Mouse (Mus musculus) right cerebral cortex, postnatal 36 days (tissue): ENCODE measurements around the gene 1600014C23Rik.

Experiments used
- DNase-seq, 2 experiments: peaks; one replicate each; pipeline ENCODE4 v3.0.0; 2022; ENCODE audit warnings: low spot score in 2 of 2, mixed read lengths in 1 of 2

1600014C23Rik gene

DNA sequence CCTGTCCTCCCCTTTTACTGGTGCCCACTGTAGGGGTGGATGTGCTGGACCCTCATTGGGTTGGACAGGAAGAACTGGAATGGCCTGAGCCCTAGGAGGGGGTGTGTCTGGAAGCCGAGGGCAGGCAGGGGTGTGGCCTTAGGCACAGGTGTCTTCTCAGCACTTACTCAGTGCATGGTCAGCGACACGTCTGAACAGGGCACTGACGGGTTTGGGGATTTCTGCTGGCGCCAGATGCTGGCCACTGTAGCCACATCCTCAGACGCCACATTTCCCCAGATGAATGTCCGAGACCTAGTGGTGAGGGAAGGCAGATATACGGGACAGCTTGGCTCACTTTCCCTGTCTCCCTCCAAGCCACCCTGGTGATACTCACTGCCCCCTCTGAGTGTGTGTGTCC is 18.4 kb upstream of the 1600014C23Rik start:
- no peak for DNase-seq

DNA sequence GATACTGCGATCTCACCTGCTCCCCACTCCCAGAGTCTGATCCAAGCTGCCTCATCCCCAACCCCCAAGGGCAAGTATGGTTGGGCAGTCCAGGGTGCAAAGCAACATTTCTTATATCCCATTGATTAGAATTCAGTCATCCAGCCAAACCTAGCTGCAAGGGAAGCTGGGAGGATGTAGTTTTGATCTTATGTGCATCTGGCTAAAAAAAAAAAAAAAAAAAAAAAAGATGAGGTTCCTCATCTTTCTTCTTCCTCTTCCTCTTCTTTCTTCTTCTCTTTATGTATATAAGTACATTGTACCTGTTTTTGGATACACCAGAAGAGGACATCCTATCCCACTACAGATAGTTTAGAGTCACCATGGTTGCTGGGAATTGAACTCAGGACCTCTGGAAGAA is 17.7 kb upstream of the 1600014C23Rik start:
- no peak for DNase-seq

DNA sequence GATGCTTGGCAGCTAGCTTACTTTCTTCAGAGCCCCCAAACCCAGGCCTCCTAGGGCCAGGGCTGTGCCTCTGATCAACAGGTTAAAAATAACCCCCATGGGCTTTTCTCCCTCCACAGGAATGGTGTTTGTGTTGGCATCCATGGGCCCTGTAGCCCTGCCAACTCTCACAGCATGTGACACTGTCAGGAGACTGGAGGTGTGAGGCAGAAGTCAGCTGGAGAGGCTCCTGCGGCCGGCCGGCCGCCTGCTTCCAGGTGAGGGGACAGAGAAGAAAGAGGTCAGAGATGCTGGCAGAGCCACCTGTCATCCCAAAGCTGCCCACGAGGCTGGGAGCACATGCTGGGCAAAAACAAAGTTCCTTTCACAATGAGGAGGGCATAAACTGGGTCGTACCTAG is 15.5 kb upstream of the 1600014C23Rik start:
- DNase-seq = no peak

DNA sequence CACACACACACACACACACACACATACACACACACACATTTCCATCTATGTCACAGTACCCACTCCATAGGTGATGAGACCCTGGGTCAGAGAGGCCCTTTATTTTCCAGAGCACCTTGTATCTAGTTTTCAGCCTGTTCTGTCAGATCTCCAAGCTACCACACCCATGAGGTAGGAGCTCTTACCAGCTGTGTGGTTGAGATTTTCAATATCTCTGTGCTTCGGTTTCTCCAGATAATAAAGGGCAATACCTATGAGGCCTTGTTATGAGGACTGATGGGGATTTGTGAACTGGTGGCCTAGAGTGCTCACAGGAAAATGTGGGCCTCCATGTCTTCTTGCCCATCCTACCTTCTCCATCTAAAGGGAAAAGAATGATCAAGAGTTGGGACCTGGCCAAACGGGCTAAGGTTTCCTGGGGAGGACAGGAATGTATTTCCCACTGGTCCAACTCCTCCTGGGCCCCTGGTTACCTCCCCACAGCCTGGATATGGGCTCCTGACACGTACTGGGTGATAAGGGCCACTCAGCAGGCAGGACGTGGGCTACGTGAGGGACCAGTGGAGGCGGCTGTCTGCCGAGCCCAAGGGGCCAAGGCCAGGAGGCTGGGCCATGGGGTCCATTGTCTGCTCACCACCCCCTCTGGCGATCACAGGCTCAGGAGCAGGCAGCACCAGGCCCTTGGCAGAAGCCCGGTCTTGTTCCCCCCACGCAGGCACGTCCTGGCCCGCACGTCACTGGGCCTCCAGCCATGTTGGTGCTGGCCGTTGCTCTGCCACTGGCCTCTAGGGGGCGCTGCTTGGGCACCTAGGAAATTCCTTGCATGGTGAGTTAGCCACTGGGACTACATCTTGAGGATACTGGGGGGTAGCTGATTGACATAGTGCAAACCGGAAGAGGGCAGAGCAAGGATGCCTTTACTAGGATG is 14.5 kb upstream of the 1600014C23Rik start:
- no peak for DNase-seq

DNA sequence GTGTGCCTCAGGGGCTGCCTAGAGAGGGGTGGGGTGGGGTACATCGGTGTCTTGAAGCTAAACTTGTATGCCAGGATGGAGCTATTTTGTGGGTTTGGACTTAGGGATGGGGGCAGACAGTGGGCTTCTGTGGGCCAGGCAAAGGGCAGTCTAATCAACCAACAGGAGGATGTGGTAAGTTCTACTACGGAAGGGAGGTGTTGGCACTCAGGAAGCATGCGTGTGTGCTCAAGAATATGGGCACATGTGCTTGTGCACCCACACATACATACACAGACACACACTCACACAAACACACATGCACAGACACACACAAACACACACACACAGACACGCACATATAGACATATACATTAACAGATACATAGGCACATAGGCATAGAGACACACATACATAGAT is 13.6 kb upstream of the 1600014C23Rik start:
- DNase-seq = no peak

DNA sequence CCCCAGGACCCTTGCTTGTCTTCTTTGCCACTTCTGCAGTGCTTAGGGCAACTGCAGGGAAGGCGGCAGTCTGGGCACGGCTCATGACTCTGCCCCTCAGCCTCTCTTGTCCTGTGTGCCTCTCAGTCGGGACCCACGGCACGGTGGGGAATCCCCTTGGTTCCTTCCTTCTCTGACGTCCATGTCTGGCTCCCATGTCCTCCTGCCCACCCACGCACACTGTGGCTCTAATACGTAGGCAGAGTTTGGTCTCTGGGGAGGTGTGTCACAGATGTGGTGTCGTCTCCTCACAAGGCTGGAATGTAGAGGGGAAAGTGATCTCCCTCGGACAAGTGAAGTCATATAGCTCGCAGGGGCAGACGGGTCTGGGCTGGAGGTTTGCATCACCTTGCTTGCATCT is 13.1 kb upstream of the 1600014C23Rik start:
- no peak for DNase-seq

DNA sequence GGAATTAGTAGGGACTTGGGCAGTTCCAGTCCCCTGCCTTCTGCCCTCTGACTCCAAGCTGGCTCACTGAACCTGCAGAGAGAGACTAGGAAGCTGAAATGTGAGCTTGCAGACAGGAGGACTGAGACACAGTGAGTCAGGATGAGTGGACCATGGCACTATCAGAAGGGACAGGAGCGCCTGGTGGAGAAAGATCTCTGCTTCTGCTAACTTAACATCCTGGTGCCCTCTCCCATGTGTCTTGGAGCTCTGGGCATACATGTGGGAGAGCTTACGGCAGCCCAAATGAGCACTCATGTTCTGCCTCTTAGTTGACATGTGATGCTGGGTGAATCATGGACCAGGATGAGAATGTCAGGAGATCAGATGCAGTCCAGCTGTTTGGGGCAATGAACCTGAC is 12.0 kb upstream of the 1600014C23Rik start:
- no peak for DNase-seq

DNA sequence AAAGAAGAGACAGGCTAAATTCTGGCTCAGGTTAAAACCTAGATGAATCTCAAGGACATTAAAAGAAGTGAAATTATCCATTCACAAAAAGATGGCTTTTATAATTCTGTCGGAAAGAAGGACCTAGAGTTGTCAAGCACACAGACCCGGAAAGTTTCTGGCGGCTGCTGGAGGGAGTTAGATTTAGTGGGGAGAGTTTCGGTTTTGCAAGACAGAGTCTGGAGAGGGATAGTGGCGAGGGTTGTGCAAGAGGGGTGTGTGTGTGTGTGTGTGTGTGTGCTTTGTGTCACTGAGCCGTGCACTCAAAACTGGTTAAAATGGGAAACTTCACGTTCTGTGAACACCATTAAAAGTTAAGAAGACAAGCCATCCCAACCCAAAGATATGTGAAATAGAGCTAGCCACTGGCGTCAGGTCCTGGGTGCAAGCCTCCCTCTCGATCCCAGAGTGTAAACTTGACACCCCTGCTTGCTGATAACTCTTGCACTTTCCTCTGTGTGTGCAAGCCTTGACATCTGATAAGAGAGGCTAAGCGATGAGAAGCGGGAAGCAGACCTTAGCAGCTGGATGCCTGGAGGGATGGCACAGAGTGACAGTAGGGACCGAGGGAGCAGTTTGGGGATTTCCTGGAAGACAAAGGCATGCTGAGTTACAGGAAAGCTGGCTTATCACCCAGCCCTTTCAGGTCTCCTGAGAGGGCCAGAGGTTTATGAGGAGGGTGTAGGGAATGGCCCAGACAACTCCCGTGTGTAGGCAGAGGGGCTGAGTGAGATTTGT is 8.9 kb upstream of the 1600014C23Rik start:
- DNase-seq = no peak

DNA sequence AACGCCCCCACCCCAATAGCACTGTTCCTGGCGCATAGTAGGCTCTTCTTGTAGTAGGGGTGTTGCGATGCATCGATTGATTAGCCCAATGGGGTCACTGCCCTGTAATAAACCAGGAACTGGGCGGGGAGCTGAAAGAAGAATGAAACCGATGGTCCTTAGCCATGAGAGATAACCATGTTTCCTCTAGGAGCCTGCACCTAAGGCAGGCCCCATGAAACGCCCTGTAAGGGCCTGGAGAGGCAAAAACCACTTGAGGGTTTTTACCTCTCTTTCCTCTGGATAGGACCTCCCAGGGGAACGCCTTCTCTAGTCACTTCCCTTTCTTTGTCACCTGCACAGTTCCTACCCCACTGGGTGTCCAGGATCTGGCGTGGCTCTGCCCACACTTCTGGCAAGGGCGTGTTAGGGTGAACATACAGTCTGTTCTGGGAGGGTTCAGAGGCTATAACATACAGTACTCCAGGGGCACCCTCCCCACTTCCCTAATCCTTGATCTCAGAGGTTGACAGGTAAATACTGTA is 3.5 kb upstream of the 1600014C23Rik start:
- no peak for DNase-seq

DNA sequence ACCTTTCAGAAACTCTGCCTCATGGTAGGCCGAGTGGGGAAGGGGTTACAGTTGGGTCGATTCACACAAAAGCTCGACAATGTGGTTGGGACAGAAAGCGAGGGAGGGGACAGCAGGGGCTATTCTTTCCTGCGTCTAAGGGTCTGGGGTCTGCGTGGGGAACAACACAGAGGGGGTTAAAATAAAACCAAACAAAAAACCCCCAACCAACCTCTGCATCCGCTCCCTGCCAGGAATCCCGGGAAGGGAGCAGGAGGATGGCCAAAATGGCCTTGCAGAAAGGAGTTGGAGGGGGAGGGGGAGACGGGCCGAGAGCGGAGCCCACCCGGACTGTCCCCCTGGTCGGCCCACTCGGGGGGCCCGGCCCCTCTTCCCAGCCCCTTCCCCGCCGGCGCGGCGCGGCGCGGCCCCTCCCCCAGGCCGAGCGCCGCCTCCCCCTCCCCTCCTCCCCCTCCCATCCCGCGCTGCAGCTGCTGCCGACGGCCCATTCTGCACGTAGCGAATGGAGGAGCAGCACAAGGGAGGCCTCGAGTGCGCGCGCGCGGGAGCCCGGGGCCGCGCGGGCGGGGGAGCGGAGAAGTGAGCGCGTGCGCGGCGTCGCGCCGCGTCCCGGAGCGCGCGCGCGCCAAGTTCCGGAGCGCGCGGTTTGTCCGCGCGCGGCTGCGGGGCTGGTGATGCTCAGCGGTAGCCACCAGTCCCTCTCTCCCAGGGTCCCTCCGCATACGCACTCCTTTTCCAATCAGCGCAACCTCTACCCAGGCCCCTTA is 2.9 kb upstream of the 1600014C23Rik start:
- DNase-seq = peak; percentile 84 to 85

DNA sequence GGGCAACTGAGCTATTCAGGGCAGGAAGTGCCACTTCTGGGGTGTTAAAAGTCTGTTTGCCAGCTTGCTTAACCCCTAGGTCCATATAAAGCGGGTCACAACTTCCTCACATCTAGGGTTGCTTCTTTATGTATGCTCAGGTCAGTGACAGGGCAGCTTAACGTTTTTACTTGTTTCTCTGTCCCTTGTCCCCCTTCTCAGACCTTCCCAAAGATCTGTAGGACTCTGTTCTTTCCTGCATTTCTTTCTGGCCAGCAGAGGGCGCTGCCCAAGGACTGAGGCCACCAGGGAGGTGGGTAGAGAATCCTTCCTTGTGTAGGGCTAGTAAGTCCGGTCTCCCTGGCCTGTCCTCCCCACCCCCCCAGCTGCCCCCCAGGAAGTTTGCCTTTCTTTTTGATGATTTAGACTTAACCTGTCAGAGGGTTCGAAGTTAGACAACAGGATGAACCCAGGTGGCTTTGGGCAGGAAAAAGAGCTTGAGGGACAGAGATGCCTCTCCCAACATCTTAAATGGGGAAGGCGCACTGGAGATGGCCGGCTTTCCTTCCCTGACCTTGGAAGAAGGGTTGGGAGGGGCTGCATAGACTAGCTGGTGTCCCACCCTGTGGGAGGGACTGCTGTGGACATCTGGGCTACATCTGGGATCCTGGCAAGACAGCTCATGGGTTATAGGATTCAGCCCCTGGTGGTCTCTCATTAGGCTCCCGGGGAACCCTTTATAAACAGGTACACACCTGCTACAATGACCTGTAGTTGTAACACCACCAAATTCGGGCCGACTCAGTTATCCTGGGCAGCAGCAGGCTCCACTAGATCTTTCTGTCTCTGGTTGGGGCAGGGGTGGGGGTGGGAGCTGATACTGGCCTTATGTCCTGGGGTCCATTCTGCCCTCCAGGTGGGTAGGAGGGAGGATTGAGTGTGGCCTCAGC is 2.0 kb upstream of the 1600014C23Rik start:
- peak; percentile 70 to 75 for DNase-seq

DNA sequence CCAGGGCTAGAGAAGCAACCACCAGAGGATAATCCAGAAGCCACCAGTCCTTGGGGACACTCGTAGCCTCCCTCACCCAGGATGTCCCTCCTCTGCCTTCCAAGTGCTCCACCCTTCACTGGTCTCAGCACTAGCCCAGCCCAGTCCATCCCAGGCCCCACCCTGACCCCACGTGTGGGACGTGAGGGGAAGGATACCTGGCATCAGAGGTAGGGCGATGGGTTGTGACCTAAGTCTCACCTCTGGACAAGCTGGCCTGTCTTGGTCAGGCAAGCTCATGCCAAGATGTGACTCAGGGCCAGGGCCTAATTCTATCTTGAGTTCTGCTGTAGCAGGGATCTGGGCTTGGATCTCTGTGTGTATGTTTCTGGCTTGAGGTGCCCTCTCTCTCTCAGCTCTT is 1.2 kb upstream of the 1600014C23Rik start:
- no peak for DNase-seq

DNA sequence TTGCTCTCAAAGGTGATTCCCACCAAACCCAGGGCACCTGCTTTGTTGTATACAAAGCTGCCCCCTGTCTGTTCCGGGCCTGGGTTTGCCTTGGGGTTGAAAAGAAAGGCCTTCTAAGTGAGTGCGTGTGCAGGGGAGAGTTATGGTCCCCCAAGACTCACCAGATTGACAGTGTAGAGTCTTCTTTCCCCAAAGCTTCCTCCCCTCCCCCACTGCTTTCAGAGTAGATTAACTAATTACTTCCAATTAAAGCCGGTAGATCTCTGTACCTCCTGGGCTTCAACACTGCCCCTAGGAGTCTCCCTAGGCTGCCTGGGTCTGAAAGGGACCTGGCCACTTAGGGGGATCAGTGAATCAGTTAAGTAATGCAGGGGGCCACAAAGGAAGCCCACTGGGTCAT is 689 bp upstream of the 1600014C23Rik start:
- no peak for DNase-seq

DNA sequence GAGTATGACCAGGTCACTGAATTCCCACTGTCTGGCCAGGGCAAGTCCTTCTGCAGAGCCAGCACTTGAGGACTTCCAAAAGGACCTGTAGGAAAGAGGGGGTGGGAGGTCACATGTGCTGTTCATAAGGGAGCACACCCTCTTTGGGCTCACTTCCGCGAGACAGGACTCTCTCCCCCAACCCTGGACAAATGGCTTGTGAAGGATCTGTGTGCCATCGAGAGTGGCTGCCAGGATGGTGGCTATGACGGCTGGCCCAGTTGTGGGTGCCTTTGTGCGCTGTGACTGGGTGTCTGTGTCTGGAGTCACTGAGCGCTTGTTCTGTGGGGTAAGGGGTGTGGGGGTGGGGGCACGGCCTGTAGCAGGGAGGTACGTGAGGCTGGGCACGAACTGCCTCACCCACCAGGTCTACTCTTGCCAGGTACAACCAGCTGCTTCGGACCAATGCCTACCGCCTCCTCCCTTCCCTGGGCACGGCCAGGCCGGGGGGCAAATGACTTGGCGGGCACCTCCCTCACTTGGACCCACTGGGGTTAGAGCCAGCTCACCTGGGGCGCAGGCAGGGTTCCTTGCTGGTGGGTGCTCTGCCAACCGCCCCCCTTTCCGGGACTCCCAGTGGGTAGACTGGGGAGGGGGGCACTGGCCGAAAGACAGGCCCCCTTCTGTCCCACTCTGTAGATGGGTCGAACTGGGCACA is 458 bp downstream of the 1600014C23Rik start:
- peak in 1 of 2 experiments; percentile 30 for DNase-seq

DNA sequence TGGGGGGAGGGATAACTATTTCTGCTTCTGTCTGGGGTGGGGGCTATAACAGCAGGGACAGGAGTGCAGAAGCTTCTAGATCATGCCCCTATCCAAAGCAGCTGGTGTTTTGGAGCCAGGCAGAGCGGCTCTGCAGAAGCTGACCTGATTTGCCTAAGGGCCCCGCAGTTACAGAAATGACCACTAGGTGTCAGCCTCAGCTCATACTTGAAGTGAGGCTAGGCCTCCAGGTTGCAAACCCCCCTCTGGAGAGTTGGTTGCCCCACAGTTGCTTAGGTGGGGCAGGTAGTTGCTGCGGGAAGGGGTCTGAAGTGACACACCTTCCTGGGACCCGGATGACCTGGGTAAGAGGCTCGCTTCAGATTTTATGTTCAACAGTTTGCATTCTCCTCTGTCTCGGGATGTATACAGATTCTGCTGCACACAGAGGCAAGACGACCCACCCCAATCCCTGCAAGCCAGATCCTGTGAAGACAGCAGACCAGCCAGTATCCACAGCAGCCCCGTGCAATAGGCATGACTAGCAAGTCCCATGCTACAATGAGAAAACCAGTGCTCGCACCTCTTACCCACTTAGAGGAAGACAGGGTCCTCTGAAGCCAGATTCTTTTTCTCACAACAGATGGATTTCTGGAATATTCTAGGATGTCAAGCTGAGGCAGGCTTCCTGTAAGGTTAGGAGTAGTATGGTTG is 2.3 kb downstream of the 1600014C23Rik start:
- DNase-seq = peak; percentile 73 to 79

DNA sequence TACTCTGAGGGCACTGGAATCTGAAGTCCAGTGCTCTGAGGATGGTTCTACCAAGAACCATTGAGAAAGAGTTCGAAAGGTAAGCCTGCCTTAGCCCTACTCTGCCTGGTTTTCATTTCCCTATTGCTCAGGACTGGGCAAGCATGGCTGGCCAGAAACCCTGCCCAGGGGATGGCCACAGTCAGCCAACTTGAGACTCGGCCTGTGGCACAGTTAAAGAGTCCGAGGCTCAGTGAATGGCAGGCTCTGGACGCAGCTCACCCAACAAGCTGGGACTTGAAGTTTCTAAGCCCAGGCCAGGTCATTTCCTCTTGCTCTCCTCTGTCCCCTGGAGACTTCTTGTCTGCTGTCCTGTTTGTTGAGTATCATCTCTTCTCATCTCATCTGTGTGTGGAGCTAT is 2.9 kb downstream of the 1600014C23Rik start:
- DNase-seq = no peak

DNA sequence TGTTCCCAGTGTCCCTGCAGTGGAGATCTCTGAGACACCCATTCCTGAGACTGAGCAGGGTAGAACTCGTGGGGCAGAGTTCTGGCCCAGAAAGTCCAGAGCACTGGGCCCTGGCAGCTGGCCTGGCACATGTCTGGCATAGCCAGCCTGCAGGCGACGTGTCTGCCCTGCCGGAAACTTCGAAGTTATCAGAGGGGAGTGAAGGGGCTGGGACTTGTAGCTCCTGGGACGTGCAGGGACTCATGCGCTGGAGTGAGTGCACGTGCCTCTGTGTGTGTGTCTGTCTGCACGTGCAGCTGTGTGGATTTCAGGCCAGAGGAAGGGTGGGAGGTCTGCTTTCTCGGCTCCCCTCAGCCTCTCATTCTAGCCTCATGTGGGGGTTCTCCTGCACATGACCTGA is 4.3 kb downstream of the 1600014C23Rik start:
- no peak for DNase-seq

DNA sequence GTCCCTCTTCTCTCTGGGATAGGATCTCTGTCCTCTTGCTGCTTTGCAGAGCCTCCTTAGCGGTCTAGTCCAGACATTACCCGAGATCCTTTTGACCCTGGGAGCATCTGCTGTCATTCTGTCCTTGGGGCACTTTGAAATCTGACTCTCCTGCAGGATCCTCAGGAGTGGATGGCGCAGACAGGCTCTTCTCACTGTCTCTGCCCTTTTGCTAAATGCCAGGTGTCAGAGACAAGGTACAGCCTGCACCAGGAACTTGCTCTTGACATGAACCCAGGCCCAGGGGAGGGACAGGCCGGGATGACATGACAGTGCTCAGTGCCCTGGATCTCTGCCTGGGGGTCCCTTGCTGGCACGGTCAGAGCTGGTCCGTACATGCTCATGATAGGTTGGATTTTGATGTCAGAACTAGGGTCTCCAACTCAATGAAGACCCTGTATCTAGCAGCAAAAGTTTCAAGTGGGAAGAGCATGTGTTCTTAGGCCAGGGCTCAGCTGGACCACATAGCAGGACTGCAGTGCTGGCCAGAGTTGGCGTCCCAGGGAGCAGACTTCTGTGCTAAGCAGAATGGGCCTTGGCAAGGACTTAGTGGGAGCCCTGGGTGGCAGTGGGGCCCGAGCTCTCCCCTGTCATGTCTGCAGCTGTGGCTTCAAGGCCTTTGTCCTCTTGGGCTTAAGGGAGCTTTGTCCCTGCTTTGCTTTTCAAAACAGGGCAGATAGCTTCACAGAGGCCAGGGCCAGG is 5.5 kb downstream of the 1600014C23Rik start:
- DNase-seq = no peak

DNA sequence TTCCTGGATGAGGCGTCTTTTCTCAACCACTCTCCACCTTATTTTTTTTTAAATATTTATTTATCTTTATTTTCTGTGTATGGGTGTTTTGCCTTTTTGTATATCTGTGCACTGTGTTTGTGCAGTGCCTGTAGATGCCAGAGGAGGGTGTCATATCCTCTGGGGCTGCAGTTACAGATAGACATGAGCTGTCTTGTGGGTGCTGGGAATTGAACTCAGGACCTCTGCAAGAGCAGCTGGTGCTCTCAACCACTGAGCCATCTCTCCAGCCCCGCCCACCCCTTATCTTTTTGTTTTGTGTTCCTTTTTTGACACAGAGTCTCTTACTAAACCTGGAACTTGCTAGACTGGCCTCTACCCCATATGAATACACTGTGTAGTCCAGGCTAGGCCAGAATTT is 6.2 kb downstream of the 1600014C23Rik start:
- no peak for DNase-seq
